Mouse (Mus musculus): Measurements from ENCODE around the gene Chst15. TPM values are rescaled to one million over a fixed set of nuclear protein-coding genes. Genes with fewer than 3 reads are reported as not detected.
A peak's percentile ranks its signal among the peaks of the same experiment; 100 is the strongest.

Gene Chst15
- polyA plus RNA-seq (2015; fragmentation: Nextera tagmentation; extraction: Ambion mirVana), result 24.1 and 25.6 TPM in 2 replicates

GRCm38 (mm10) chr7:132317036-132317541 is at the start of gene Chst15:
Gene Chst15, minus strand, starts transcription at chr7:132317228.
- WGBS, result under 1% methylated on average over 34 of the region's 34 CpGs
- Histone ChIP-seq H3K4me3 (replicated peaks) (peak within 1 kb of the TSS; percentile 75), H3K9me3 (replicated peaks) (no peaks in the 10 kb centered on the region), H3K4me1 (peaks cover 55% of the 10 kb centered on the region), H3K4me2 (replicated peaks) (peak within 1 kb of the TSS; percentile 77), H3K27ac (replicated peaks) (peak within 1 kb of the TSS; percentile 91), H3K36me3 (no peaks in the 10 kb centered on the region), H3K27me3 (no peaks in the 10 kb centered on the region), H3K9ac (peak within 1 kb of the TSS; percentile 58)
- peak; percentile 66 for ATAC-seq (ENCODE audit: insufficient number of reproducible peaks, low FRiP score, low TSS enrichment, low read depth)

- H3K27me3 ChIP-seq, result no peaks in the 10 kb centered on the region
- no peaks in the 10 kb centered on the region for H3K4me1 ChIP-seq
- H3K4me3 ChIP-seq (replicated peaks), result no peak overlapping the region
- ATAC-seq (ENCODE audit: insufficient number of reproducible peaks, low FRiP score, low TSS enrichment, low read depth), result no peak
- no peak overlapping the region for H3K27ac ChIP-seq (replicated peaks)
- no peaks in the 10 kb centered on the region for H3K9me3 ChIP-seq (replicated peaks)
- no peaks in the 10 kb centered on the region for H3K36me3 ChIP-seq
- H3K9ac ChIP-seq, result no peak overlapping the region
- no peak overlapping the region for H3K4me2 ChIP-seq (replicated peaks)
- WGBS, result 85% methylated on average over 5 of the region's 5 CpGs
These were observed 48.8 kb upstream of the Chst15 start for GRCm38 (mm10) chr7:132365703-132366384.

- no peak for ATAC-seq (ENCODE audit: insufficient number of reproducible peaks, low FRiP score, low TSS enrichment, low read depth)
- Histone ChIP-seq H3K27me3 (no peaks in the 10 kb centered on the region), H3K36me3 (no peaks in the 10 kb centered on the region), H3K27ac (replicated peaks) (no peak overlapping the region), H3K9ac (no peak overlapping the region), H3K9me3 (replicated peaks) (no peaks in the 10 kb centered on the region), H3K4me1 (no peaks in the 10 kb centered on the region), H3K4me3 (replicated peaks) (no peak overlapping the region), H3K4me2 (replicated peaks) (no peak overlapping the region)
- 88% methylated on average over 5 of the region's 5 CpGs for WGBS
These were observed 48.1 kb upstream of the Chst15 start for GRCm38 (mm10) chr7:132365111-132365510.

GRCm38 (mm10) chr7:132364506-132364905 is 47.5 kb upstream of the Chst15 start:
- Histone ChIP-seq H3K9ac (no peak overlapping the region), H3K36me3 (no peaks in the 10 kb centered on the region), H3K27ac (replicated peaks) (no peak overlapping the region), H3K4me1 (no peaks in the 10 kb centered on the region), H3K4me3 (replicated peaks) (no peak overlapping the region), H3K4me2 (replicated peaks) (no peak overlapping the region), H3K27me3 (no peaks in the 10 kb centered on the region), H3K9me3 (replicated peaks) (no peaks in the 10 kb centered on the region)
- no peak for ATAC-seq (ENCODE audit: insufficient number of reproducible peaks, low FRiP score, low TSS enrichment, low read depth)
- 45% methylated on average over 5 of the region's 5 CpGs for WGBS

- no peaks in the 10 kb centered on the region for H3K27me3 ChIP-seq
- peaks cover 16% of the 10 kb centered on the region for H3K4me1 ChIP-seq
- no peaks in the 10 kb centered on the region for H3K36me3 ChIP-seq
- H3K4me3 ChIP-seq (replicated peaks), result no peak overlapping the region
- no peak overlapping the region for H3K27ac ChIP-seq (replicated peaks)
- WGBS, result 74% methylated on average over 4 of the region's 4 CpGs
- no peak overlapping the region for H3K9ac ChIP-seq
- H3K9me3 ChIP-seq (replicated peaks), result no peaks in the 10 kb centered on the region
- no peak overlapping the region for H3K4me2 ChIP-seq (replicated peaks)
- ATAC-seq (ENCODE audit: insufficient number of reproducible peaks, low FRiP score, low TSS enrichment, low read depth), result no peak
These were observed 43.3 kb upstream of the Chst15 start for GRCm38 (mm10) chr7:132360336-132360735.

GRCm38 (mm10) chr7:132358709-132359108 is 41.7 kb upstream of the Chst15 start:
- H3K4me1 ChIP-seq, result peaks cover 16% of the 10 kb centered on the region
- H3K4me2 ChIP-seq (replicated peaks), result no peak overlapping the region
- ATAC-seq (ENCODE audit: insufficient number of reproducible peaks, low FRiP score, low TSS enrichment, low read depth), result no peak
- no peak overlapping the region for H3K4me3 ChIP-seq (replicated peaks)
- H3K27me3 ChIP-seq, result no peaks in the 10 kb centered on the region
- H3K27ac ChIP-seq (replicated peaks), result no peak overlapping the region
- H3K9me3 ChIP-seq (replicated peaks), result no peaks in the 10 kb centered on the region
- H3K36me3 ChIP-seq, result no peaks in the 10 kb centered on the region
- H3K9ac ChIP-seq, result no peak overlapping the region
- 41% methylated on average over 4 of the region's 4 CpGs for WGBS

GRCm38 (mm10) chr7:132358250-132358649 is 41.2 kb upstream of the Chst15 start:
- no peaks in the 10 kb centered on the region for H3K36me3 ChIP-seq
- H3K4me1 ChIP-seq, result peaks cover 16% of the 10 kb centered on the region
- H3K4me3 ChIP-seq (replicated peaks), result no peak overlapping the region
- no peak overlapping the region for H3K9ac ChIP-seq
- ATAC-seq (ENCODE audit: insufficient number of reproducible peaks, low FRiP score, low TSS enrichment, low read depth), result no peak
- H3K27me3 ChIP-seq, result no peaks in the 10 kb centered on the region
- no peak overlapping the region for H3K4me2 ChIP-seq (replicated peaks)
- H3K27ac ChIP-seq (replicated peaks), result no peak overlapping the region
- H3K9me3 ChIP-seq (replicated peaks), result no peaks in the 10 kb centered on the region
- 34% methylated on average over 3 of the region's 3 CpGs for WGBS

GRCm38 (mm10) chr7:132357841-132358237 is 40.8 kb upstream of the Chst15 start:
- H3K27ac ChIP-seq (replicated peaks), result no peak overlapping the region
- H3K4me3 ChIP-seq (replicated peaks), result no peak overlapping the region
- no peaks in the 10 kb centered on the region for H3K36me3 ChIP-seq
- WGBS, result 88% methylated on average over 3 of the region's 3 CpGs
- no peak overlapping the region for H3K9ac ChIP-seq
- H3K27me3 ChIP-seq, result no peaks in the 10 kb centered on the region
- no peak overlapping the region for H3K4me2 ChIP-seq (replicated peaks)
- ATAC-seq (ENCODE audit: insufficient number of reproducible peaks, low FRiP score, low TSS enrichment, low read depth), result no peak
- H3K9me3 ChIP-seq (replicated peaks), result no peaks in the 10 kb centered on the region
- peaks cover 16% of the 10 kb centered on the region for H3K4me1 ChIP-seq

GRCm38 (mm10) chr7:132356881-132357840 is 40.1 kb upstream of the Chst15 start:
- Histone ChIP-seq H3K9me3 (replicated peaks) (no peaks in the 10 kb centered on the region), H3K36me3 (no peaks in the 10 kb centered on the region), H3K9ac (no peak overlapping the region), H3K27ac (replicated peaks) (peak overlapping the region; percentile 52; the same call in 1 of the 2 replicates), H3K4me3 (replicated peaks) (no peak overlapping the region), H3K4me2 (replicated peaks) (no peak overlapping the region), H3K4me1 (peaks cover 16% of the 10 kb centered on the region), H3K27me3 (no peaks in the 10 kb centered on the region)
- 43% methylated on average over 10 of the region's 10 CpGs for WGBS
- ATAC-seq (ENCODE audit: insufficient number of reproducible peaks, low FRiP score, low TSS enrichment, low read depth), result no peak

- no peak overlapping the region for H3K4me2 ChIP-seq (replicated peaks)
- ATAC-seq (ENCODE audit: insufficient number of reproducible peaks, low FRiP score, low TSS enrichment, low read depth), result peak; percentile 74
- no peaks in the 10 kb centered on the region for H3K36me3 ChIP-seq
- peaks cover 16% of the 10 kb centered on the region for H3K4me1 ChIP-seq
- H3K27me3 ChIP-seq, result no peaks in the 10 kb centered on the region
- H3K9ac ChIP-seq, result no peak overlapping the region
- H3K27ac ChIP-seq (replicated peaks), result peak overlapping the region; percentile 63
- WGBS, result 11% methylated on average over 8 of the region's 8 CpGs
- H3K9me3 ChIP-seq (replicated peaks), result no peaks in the 10 kb centered on the region
- H3K4me3 ChIP-seq (replicated peaks), result no peak overlapping the region
These were observed 39.2 kb upstream of the Chst15 start for GRCm38 (mm10) chr7:132356185-132356584.

GRCm38 (mm10) chr7:132355767-132356166 is 38.7 kb upstream of the Chst15 start:
- 0 out of 2 replicates have a peak, but pooled peaks have one; percentile 51 for ATAC-seq (ENCODE audit: insufficient number of reproducible peaks, low FRiP score, low TSS enrichment, low read depth)
- Histone ChIP-seq H3K27me3 (no peaks in the 10 kb centered on the region), H3K4me3 (replicated peaks) (no peak overlapping the region), H3K36me3 (no peaks in the 10 kb centered on the region), H3K27ac (replicated peaks) (peak overlapping the region; percentile 63), H3K4me2 (replicated peaks) (no peak overlapping the region), H3K4me1 (peaks cover 16% of the 10 kb centered on the region), H3K9ac (no peak overlapping the region), H3K9me3 (replicated peaks) (no peaks in the 10 kb centered on the region)
- 51% methylated on average over 6 of the region's 6 CpGs for WGBS

Data from embryonic facial prominence, embryonic 15.5 days (tissue).